Mouse (Mus musculus): ENCODE measurements around the gene Jdp2. TPM values are rescaled to one million over a fixed set of nuclear protein-coding genes. Genes with fewer than 3 reads are reported as not detected.

Jdp2 gene
- polyA plus RNA-seq, 2 experiments: 3.2 to 43.9 TPM

GRCm38 (mm10) chr12:85631196-85631595 lies 32.4 kb downstream of the Jdp2 start:
- H3K27ac ChIP-seq (replicated peaks; ENCODE audit: low read depth, low read length): no peak overlapping the region
- ATAC-seq (ENCODE audit: low FRiP score, low read depth) (no peak), DNase-seq (ENCODE audit: low spot score) (no peak)
- peaks cover 47% of the 10 kb centered on the region for H3K36me3 ChIP-seq (ENCODE audit: control insufficient read depth, insufficient read depth, low read length)
- TF ChIP-seq POLR2A (IDR thresholded peaks at IDR 0.05; ENCODE audit: borderline replicate concordance, extremely low read depth, insufficient read depth, insufficient read length): no peak
- no peaks in the 10 kb centered on the region for H3K9me3 ChIP-seq (ENCODE audit: control insufficient read depth, low read length)
- no peak overlapping the region for H3K4me2 ChIP-seq (replicated peaks; ENCODE audit: low read depth, low read length, severe bottlenecking)
- H3K9ac ChIP-seq (ENCODE audit: low read depth, low read length, severe bottlenecking): no peak overlapping the region
- no peaks in the 10 kb centered on the region for H3K4me1 ChIP-seq (ENCODE audit: control insufficient read depth, insufficient read depth, low read length)
- no peaks in the 10 kb centered on the region for H3K27me3 ChIP-seq (ENCODE audit: control insufficient read depth, insufficient read depth, low read length)
- no peak overlapping the region for H3K4me3 ChIP-seq (replicated peaks; ENCODE audit: low read length)
- 56% methylated on average over 4 of the region's 4 CpGs for WGBS

GRCm38 (mm10) chr12:85632321-85632720 lies 33.5 kb downstream of the Jdp2 start:
- 93% methylated on average over 10 of the region's 10 CpGs for WGBS

GRCm38 (mm10) chr12:85637932-85638331 lies 39.1 kb downstream of the Jdp2 start:
- ATAC-seq (ENCODE audit: low FRiP score, low read depth) (no peak), DNase-seq (ENCODE audit: low spot score) (no peak)
- Histone ChIP-seq H3K9ac (ENCODE audit: low read depth, low read length, severe bottlenecking) (no peak overlapping the region), H3K36me3 (ENCODE audit: control insufficient read depth, insufficient read depth, low read length) (peaks cover 59% of the 10 kb centered on the region), H3K4me2 (replicated peaks; ENCODE audit: low read depth, low read length, severe bottlenecking) (no peak overlapping the region), H3K27ac (replicated peaks; ENCODE audit: low read depth, low read length) (no peak overlapping the region), H3K9me3 (ENCODE audit: control insufficient read depth, low read length) (no peaks in the 10 kb centered on the region), H3K4me1 (ENCODE audit: control insufficient read depth, insufficient read depth, low read length) (no peaks in the 10 kb centered on the region), H3K4me3 (replicated peaks; ENCODE audit: low read length) (no peak overlapping the region), H3K27me3 (ENCODE audit: control insufficient read depth, insufficient read depth, low read length) (no peaks in the 10 kb centered on the region)
- TF ChIP-seq POLR2A (IDR thresholded peaks at IDR 0.05; ENCODE audit: borderline replicate concordance, extremely low read depth, insufficient read depth, insufficient read length): no peak
- 70% methylated on average over 9 of the region's 9 CpGs for WGBS

More at GRCm38 (mm10) chr12:85632321-85632720, 33.5 kb downstream of the Jdp2 start:
- no peaks in the 10 kb centered on the region for H3K4me1 ChIP-seq (ENCODE audit: control insufficient read depth, insufficient read depth, low read length)
- no peaks in the 10 kb centered on the region for H3K27me3 ChIP-seq (ENCODE audit: control insufficient read depth, insufficient read depth, low read length)
- no peak overlapping the region for H3K4me3 ChIP-seq (replicated peaks; ENCODE audit: low read length)
- no peak overlapping the region for H3K4me2 ChIP-seq (replicated peaks; ENCODE audit: low read depth, low read length, severe bottlenecking)
- ATAC-seq (ENCODE audit: low FRiP score, low read depth) (no peak), DNase-seq (ENCODE audit: low spot score) (no peak)
- no peaks in the 10 kb centered on the region for H3K9me3 ChIP-seq (ENCODE audit: control insufficient read depth, low read length)
- H3K9ac ChIP-seq (ENCODE audit: low read depth, low read length, severe bottlenecking): no peak overlapping the region
- TF ChIP-seq POLR2A (IDR thresholded peaks at IDR 0.05; ENCODE audit: borderline replicate concordance, extremely low read depth, insufficient read depth, insufficient read length): no peak
- peaks cover 48% of the 10 kb centered on the region for H3K36me3 ChIP-seq (ENCODE audit: control insufficient read depth, insufficient read depth, low read length)
- H3K27ac ChIP-seq (replicated peaks; ENCODE audit: low read depth, low read length): no peak overlapping the region

GRCm38 (mm10) chr12:85638541-85639325 lies 39.9 kb downstream of the Jdp2 start:
- no peak overlapping the region for H3K9ac ChIP-seq (ENCODE audit: low read depth, low read length, severe bottlenecking)
- H3K4me1 ChIP-seq (ENCODE audit: control insufficient read depth, insufficient read depth, low read length): no peaks in the 10 kb centered on the region
- DNase-seq (ENCODE audit: low spot score) (no peak), ATAC-seq (ENCODE audit: low FRiP score, low read depth) (no peak)
- H3K4me2 ChIP-seq (replicated peaks; ENCODE audit: low read depth, low read length, severe bottlenecking): no peak overlapping the region
- H3K36me3 ChIP-seq (ENCODE audit: control insufficient read depth, insufficient read depth, low read length): peaks cover 52% of the 10 kb centered on the region
- H3K4me3 ChIP-seq (replicated peaks; ENCODE audit: low read length): no peak overlapping the region
- H3K27ac ChIP-seq (replicated peaks; ENCODE audit: low read depth, low read length): no peak overlapping the region
- no peak for TF ChIP-seq POLR2A (IDR thresholded peaks at IDR 0.05; ENCODE audit: borderline replicate concordance, extremely low read depth, insufficient read depth, insufficient read length)
- H3K27me3 ChIP-seq (ENCODE audit: control insufficient read depth, insufficient read depth, low read length): no peaks in the 10 kb centered on the region
- 75% methylated on average over 20 of the region's 20 CpGs for WGBS
- H3K9me3 ChIP-seq (ENCODE audit: control insufficient read depth, low read length): no peaks in the 10 kb centered on the region

GRCm38 (mm10) chr12:85639326-85640008 lies 40.6 kb downstream of the Jdp2 start:
- Histone ChIP-seq H3K4me2 (replicated peaks; ENCODE audit: low read depth, low read length, severe bottlenecking) (no peak overlapping the region), H3K36me3 (ENCODE audit: control insufficient read depth, insufficient read depth, low read length) (peaks cover 47% of the 10 kb centered on the region), H3K4me3 (replicated peaks; ENCODE audit: low read length) (no peak overlapping the region), H3K9ac (ENCODE audit: low read depth, low read length, severe bottlenecking) (no peak overlapping the region), H3K27ac (replicated peaks; ENCODE audit: low read depth, low read length) (no peak overlapping the region), H3K27me3 (ENCODE audit: control insufficient read depth, insufficient read depth, low read length) (no peaks in the 10 kb centered on the region), H3K4me1 (ENCODE audit: control insufficient read depth, insufficient read depth, low read length) (no peaks in the 10 kb centered on the region), H3K9me3 (ENCODE audit: control insufficient read depth, low read length) (no peaks in the 10 kb centered on the region)
- DNase-seq (ENCODE audit: low spot score) (peak; percentile 52), ATAC-seq (ENCODE audit: low FRiP score, low read depth) (no peak)
- TF ChIP-seq POLR2A (IDR thresholded peaks at IDR 0.05; ENCODE audit: borderline replicate concordance, extremely low read depth, insufficient read depth, insufficient read length): no peak
- WGBS: 75% methylated on average over 12 of the region's 12 CpGs
